Mouse (Mus musculus): ENCODE measurements around the gene Col13a1.

- TF ChIP-seq POLR2A (IDR thresholded peaks at IDR 0.05; ENCODE audit: extremely low read depth, insufficient read depth, low read length) (no peak), CTCF (IDR thresholded peaks at IDR 0.05; ENCODE audit: extremely low read depth, insufficient read depth, low read length) (no peak)
Measured at GRCm38 (mm10) chr10:61842261-61842660, 136.6 kb downstream of the Col13a1 start.

Data from cortical plate, adult 2 months (tissue).